Mouse (Mus musculus) lung, embryonic 15.5 days (tissue): ENCODE results near the gene Dag1. TPM values are rescaled to one million over a fixed set of nuclear protein-coding genes. Genes with fewer than 3 reads are reported as not detected.

Source experiments
- ATAC-seq: fragments of 200-750 bp; cut with Nextera tagmentation; 2 replicates; pipeline ENCODE4 v1.8.0; 2017; ENCODE audit warnings: moderate number of reproducible peaks, borderline replicate concordance; ENCODE audit not compliant: low FRiP score, low TSS enrichment; ENCODE audit errors: extremely low read depth
- H3K27ac ChIP-seq: fragments of 300-500 bp; sonication (generic); 2 replicates; pipeline ENCODE4 v1.5.1; 2015; ENCODE audit warnings: moderate library complexity, mild to moderate bottlenecking, inconsistent platforms
- H3K27me3 ChIP-seq: fragments of 300-500 bp; sonication (generic); 2 replicates; pipeline ENCODE4 v1.6.1; 2015; ENCODE audit warnings: inconsistent platforms
- H3K36me3 ChIP-seq: fragments of 300-500 bp; sonication (generic); 2 replicates; pipeline ENCODE4 v1.6.1; 2015; ENCODE audit warnings: inconsistent platforms
- H3K4me1 ChIP-seq: fragments of 300-500 bp; sonication (generic); 2 replicates; pipeline ENCODE4 v1.6.1; 2015; ENCODE audit warnings: inconsistent platforms
- H3K4me2 ChIP-seq: fragments of 300-500 bp; sonication (generic); 2 replicates; pipeline ENCODE4 v1.6.1; 2015; ENCODE audit warnings: inconsistent platforms, mild to moderate bottlenecking, moderate library complexity
- H3K4me3 ChIP-seq: fragments of 300-500 bp; sonication (generic); 2 replicates; pipeline ENCODE4 v1.5.1; 2015; ENCODE audit warnings: mild to moderate bottlenecking, inconsistent platforms
- H3K9ac ChIP-seq: fragments of 300-500 bp; sonication (generic); 2 replicates; pipeline ENCODE4 v1.6.1; 2015; ENCODE audit warnings: inconsistent platforms
- H3K9me3 ChIP-seq: fragments of 300-500 bp; sonication (generic); 2 replicates; pipeline ENCODE4 v1.6.1; 2016; ENCODE audit warnings: inconsistent platforms
- WGBS: fragments of 180-500 bp; shearing (Covaris S2); methylation state at CpG from one replicate; pipeline ENCODE4 v1.1.7; 2015; 5-methylcytosine and 5-hydroxymethylcytosine counted together
- polyA plus RNA-seq: library from polyadenylated mRNA; unstranded; fragments of >200 nt; fragmentation: Nextera tagmentation; extraction: Ambion mirVana; gene quantifications from 2 replicates; pipeline ENCODE4 v1.2.1, GENCODE M21; 2015

Gene Dag1
- polyA plus RNA-seq, 1 experiment from 2014 or later, result 110 TPM

GRCm38 (mm10) chr9:108220380-108220774 lies 43.4 kb downstream of the Dag1 start:
- H3K9ac ChIP-seq, result no peak overlapping the region
- H3K9me3 ChIP-seq, result no peaks in the 10 kb centered on the region
- no peaks in the 10 kb centered on the region for H3K27me3 ChIP-seq
- H3K36me3 ChIP-seq, result peaks cover 22% of the 10 kb centered on the region
- ATAC-seq, result no peak
- H3K4me1 ChIP-seq, result no peaks in the 10 kb centered on the region
- 81% methylated on average over 1 of the region's 1 CpGs for WGBS
- no peak overlapping the region for H3K4me3 ChIP-seq
- no peak overlapping the region for H3K4me2 ChIP-seq
- no peak overlapping the region for H3K27ac ChIP-seq

GRCm38 (mm10) chr9:108219766-108220379 lies 43.9 kb downstream of the Dag1 start:
- H3K4me2 ChIP-seq, result no peak overlapping the region
- H3K27ac ChIP-seq, result no peak overlapping the region
- H3K4me3 ChIP-seq, result no peak overlapping the region
- no peak for ATAC-seq
- no peaks in the 10 kb centered on the region for H3K9me3 ChIP-seq
- no peaks in the 10 kb centered on the region for H3K4me1 ChIP-seq
- H3K36me3 ChIP-seq, result peaks cover 22% of the 10 kb centered on the region
- H3K27me3 ChIP-seq, result no peaks in the 10 kb centered on the region
- H3K9ac ChIP-seq, result no peak overlapping the region
- WGBS, result 82% methylated on average over 12 of the region's 12 CpGs

GRCm38 (mm10) chr9:108217936-108218543 lies 45.7 kb downstream of the Dag1 start:
- ATAC-seq, result no peak
- Histone ChIP-seq H3K4me1 (peaks cover 3% of the 10 kb centered on the region; the same call in 1 of the 2 replicates), H3K27ac (no peak overlapping the region), H3K36me3 (peaks cover 25% of the 10 kb centered on the region), H3K4me2 (no peak overlapping the region), H3K27me3 (no peaks in the 10 kb centered on the region), H3K4me3 (no peak overlapping the region), H3K9me3 (no peaks in the 10 kb centered on the region), H3K9ac (no peak overlapping the region)
- WGBS, result 70% methylated on average over 11 of the region's 11 CpGs

DNA sequence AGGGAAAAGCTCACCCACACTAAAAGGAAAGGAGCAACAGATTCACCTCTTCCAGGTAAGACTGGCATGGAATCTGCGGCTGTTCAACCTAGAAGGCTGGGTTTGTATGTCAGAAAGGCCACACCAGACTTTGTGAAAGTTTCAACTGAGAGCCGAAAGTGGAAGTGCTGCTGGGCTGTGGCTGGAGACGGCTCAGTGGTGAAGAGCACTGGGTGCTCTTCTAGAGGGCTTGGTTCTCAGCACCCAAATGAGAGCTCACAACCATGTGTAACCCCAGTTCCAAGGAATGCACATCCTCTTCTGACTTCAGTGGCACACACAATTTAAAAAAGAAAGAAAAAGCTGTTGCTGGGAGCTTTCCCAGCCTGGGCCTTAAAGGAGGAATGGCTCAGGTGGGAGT lies 46.4 kb downstream of the Dag1 start:
- WGBS, result 90% methylated on average over 3 of the region's 3 CpGs

DNA sequence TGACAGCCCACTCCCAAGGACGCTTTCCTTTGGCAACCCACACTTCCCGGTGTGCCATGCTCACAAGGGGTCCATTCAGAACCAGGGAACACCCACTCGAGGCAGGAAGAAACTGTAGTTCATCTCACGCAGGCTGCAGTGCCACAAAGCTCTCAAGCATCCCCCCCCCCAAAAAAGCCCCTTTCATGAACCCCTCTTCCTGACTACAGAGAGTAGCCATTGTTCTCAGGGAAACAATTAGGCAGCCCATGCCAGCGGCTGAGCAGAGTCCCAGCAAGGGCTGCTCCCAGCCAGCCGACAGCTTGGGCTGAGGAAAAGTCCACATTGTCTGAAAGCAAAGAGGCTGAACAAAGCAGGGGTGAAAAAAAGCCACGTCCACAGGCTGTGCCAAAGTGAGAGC lies 50.7 kb downstream of the Dag1 start:
- Histone ChIP-seq H3K36me3 (peaks cover 42% of the 10 kb centered on the region), H3K27me3 (no peaks in the 10 kb centered on the region), H3K9me3 (no peaks in the 10 kb centered on the region), H3K4me3 (no peak overlapping the region), H3K27ac (peak overlapping the region; percentile 54), H3K4me1 (peaks cover 3% of the 10 kb centered on the region; the same call in 1 of the 2 replicates), H3K9ac (no peak overlapping the region), H3K4me2 (no peak overlapping the region)
- 37% methylated on average over 7 of the region's 7 CpGs for WGBS
- 0 out of 2 replicates have a peak, but pooled peaks have one; percentile 39 for ATAC-seq

More for the DNA sequence above, 46.4 kb downstream of the Dag1 start:
- no peaks in the 10 kb centered on the region for H3K9me3 ChIP-seq
- H3K4me2 ChIP-seq, result no peak overlapping the region
- H3K4me1 ChIP-seq, result peaks cover 3% of the 10 kb centered on the region; the same call in 1 of the 2 replicates
- H3K4me3 ChIP-seq, result no peak overlapping the region
- H3K27ac ChIP-seq, result no peak overlapping the region
- ATAC-seq, result no peak
- no peaks in the 10 kb centered on the region for H3K27me3 ChIP-seq
- peaks cover 25% of the 10 kb centered on the region for H3K36me3 ChIP-seq
- no peak overlapping the region for H3K9ac ChIP-seq

DNA sequence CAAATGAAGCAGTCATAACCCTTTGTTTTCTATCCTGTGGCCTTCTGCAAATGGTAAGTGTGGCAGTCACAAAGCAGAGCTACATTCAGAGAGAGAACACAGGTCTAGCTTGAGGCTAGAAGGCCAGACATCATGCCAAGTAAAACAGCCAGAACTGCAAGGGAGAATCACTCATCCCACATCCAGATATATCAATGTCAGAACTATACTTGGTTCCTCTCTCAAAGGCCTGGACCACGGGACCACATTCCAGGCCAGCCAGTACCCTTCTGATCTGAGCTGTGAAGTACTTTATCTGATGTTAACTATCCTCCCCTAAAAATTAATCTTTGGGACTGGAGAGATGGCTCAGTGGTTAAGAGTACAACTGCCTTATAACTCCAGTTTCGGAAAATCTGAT lies 51.3 kb downstream of the Dag1 start:
- H3K4me1 ChIP-seq, result peaks cover 3% of the 10 kb centered on the region; the same call in 1 of the 2 replicates
- H3K4me3 ChIP-seq, result no peak overlapping the region
- no peak overlapping the region for H3K27ac ChIP-seq
- WGBS, result 82% methylated on average over 2 of the region's 2 CpGs
- no peak overlapping the region for H3K4me2 ChIP-seq
- H3K9ac ChIP-seq, result no peak overlapping the region
- H3K36me3 ChIP-seq, result peaks cover 43% of the 10 kb centered on the region
- no peaks in the 10 kb centered on the region for H3K9me3 ChIP-seq
- H3K27me3 ChIP-seq, result no peaks in the 10 kb centered on the region
- no peak for ATAC-seq

DNA sequence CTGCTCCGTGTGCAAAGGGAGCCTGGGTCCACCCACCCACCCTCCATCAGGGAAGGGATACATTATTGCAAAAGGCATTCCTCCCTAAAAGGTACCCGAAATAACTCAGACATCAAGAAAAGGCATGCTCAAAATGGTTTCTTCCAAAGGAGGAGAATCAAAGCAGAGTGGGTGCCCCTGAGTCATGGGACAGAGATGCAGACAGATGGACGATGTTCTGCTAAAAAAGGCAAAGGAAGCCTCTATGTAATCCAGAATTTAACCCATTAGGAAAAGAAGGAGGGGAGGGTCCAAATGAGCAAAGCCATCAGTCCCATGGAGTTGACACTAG lies 58.2 kb downstream of the Dag1 start:
- 73% methylated on average over 3 of the region's 3 CpGs for WGBS
- H3K4me1 ChIP-seq, result peaks cover 5% of the 10 kb centered on the region
- no peak for ATAC-seq
- no peak overlapping the region for H3K27ac ChIP-seq
- no peaks in the 10 kb centered on the region for H3K27me3 ChIP-seq
- H3K4me2 ChIP-seq, result no peak overlapping the region
- H3K36me3 ChIP-seq, result peaks cover 40% of the 10 kb centered on the region
- no peaks in the 10 kb centered on the region for H3K9me3 ChIP-seq
- H3K9ac ChIP-seq, result no peak overlapping the region
- H3K4me3 ChIP-seq, result no peak overlapping the region

- no peak for ATAC-seq
- H3K4me2 ChIP-seq, result no peak overlapping the region
- H3K27me3 ChIP-seq, result no peaks in the 10 kb centered on the region
- H3K4me1 ChIP-seq, result peaks cover 9% of the 10 kb centered on the region
- no peak overlapping the region for H3K27ac ChIP-seq
- H3K36me3 ChIP-seq, result peaks cover 40% of the 10 kb centered on the region
- no peak overlapping the region for H3K4me3 ChIP-seq
- WGBS, result 82% methylated on average over 8 of the region's 8 CpGs
- no peaks in the 10 kb centered on the region for H3K9me3 ChIP-seq
- no peak overlapping the region for H3K9ac ChIP-seq
Measured at GRCm38 (mm10) chr9:108204884-108205570, 58.7 kb downstream of the Dag1 start.

DNA sequence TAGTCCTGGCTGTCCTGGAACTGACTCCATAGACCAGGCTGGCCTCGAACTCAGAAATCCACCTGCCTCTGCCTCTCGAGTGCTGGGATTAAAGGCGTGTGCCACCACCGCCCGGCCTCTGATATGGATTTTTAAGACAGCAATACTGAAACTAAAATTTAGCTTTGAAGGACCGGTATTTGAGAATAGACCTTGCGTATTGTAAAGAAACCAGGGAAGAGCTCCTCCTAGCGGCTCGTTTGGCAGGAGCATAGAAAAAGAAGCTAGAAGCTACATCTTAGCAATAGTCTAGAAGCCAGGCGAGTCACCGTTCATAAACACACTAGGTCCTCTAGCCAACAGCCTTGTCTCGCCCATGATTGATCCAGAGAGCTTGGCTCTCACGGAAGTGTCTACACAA lies 60.7 kb downstream of the Dag1 start:
- 20% methylated on average over 13 of the region's 13 CpGs for WGBS
- H3K4me2 ChIP-seq, result peak overlapping the region; percentile 17; the same call in 1 of the 2 replicates

DNA sequence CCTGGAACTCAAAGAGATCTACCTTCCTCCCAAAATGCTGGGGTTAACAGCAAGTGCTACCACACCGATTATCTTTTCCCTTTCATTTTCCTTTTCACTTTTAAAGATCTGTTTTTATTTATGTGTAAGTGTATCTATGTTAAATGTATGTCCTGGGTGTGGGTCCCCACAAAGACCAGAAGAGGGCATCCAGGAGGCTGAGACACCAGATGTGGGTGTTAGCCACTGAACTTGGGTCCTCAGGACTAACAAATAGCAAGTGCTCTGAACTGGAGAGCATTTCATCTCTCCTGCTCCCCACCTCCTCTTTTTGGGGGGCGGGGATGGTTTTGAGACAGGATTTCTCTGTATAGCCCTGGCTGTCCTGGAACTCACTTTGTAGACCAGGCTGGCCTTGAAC lies 61.6 kb downstream of the Dag1 start:
- Histone ChIP-seq H3K4me3 (no peak overlapping the region), H3K27ac (no peak overlapping the region)

More for the DNA sequence above, 60.7 kb downstream of the Dag1 start:
- Histone ChIP-seq H3K27ac (no peak overlapping the region), H3K9me3 (no peaks in the 10 kb centered on the region), H3K9ac (no peak overlapping the region), H3K4me3 (no peak overlapping the region), H3K4me1 (peaks cover 9% of the 10 kb centered on the region), H3K27me3 (no peaks in the 10 kb centered on the region), H3K36me3 (peaks cover 22% of the 10 kb centered on the region)
- no peak for ATAC-seq

GRCm38 (mm10) chr9:108201160-108201559 lies 62.6 kb downstream of the Dag1 start:
- peak; percentile 96 for ATAC-seq
- peak overlapping the region; percentile 22 for H3K4me3 ChIP-seq
- peak overlapping the region; percentile 25 for H3K9ac ChIP-seq
- WGBS, result 1% methylated on average over 13 of the region's 13 CpGs
- no peaks in the 10 kb centered on the region for H3K9me3 ChIP-seq
- no peak overlapping the region for H3K27ac ChIP-seq
- H3K36me3 ChIP-seq, result peaks cover 7% of the 10 kb centered on the region
- peak overlapping the region; percentile 53 for H3K4me2 ChIP-seq
- H3K4me1 ChIP-seq, result peaks cover 16% of the 10 kb centered on the region
- no peaks in the 10 kb centered on the region for H3K27me3 ChIP-seq

More for the DNA sequence above, 61.6 kb downstream of the Dag1 start:
- no peaks in the 10 kb centered on the region for H3K9me3 ChIP-seq
- no peak for ATAC-seq
- H3K4me1 ChIP-seq, result peaks cover 11% of the 10 kb centered on the region
- WGBS, result 96% methylated on average over 2 of the region's 2 CpGs
- H3K27me3 ChIP-seq, result no peaks in the 10 kb centered on the region
- no peak overlapping the region for H3K4me2 ChIP-seq
- H3K36me3 ChIP-seq, result peaks cover 14% of the 10 kb centered on the region
- no peak overlapping the region for H3K9ac ChIP-seq

DNA sequence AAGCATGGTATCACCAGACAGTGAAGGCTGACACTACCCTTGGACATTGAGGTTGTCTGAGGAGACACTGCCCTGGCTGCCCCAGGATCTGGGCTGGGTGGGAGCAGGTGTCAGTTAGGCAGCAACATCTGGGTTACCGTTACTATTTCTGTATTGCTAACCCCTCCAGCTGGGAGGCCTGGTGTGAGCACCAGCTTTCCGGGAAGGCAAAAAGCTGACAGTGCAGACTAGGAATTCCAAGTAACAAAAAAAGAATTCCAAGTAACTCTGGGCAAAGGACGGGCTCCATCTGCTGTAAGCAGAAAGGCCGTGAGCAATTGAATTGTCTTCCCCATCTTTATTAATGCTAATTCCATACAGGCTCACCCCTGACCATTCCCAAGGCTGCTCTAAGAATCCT lies 65.1 kb downstream of the Dag1 start:
- 50% methylated on average over 4 of the region's 4 CpGs for WGBS
- no peak for ATAC-seq

More for the DNA sequence above, 65.1 kb downstream of the Dag1 start:
- Histone ChIP-seq H3K9me3 (no peaks in the 10 kb centered on the region), H3K4me1 (peaks cover 16% of the 10 kb centered on the region), H3K9ac (no peak overlapping the region), H3K27me3 (no peaks in the 10 kb centered on the region), H3K36me3 (no peaks in the 10 kb centered on the region), H3K4me3 (no peak overlapping the region), H3K27ac (no peak overlapping the region), H3K4me2 (no peak overlapping the region)
